Mouse (Mus musculus) limb, embryonic 14.5 days (tissue): ENCODE data around the gene Ccr4. TPM values are rescaled to one million over a fixed set of nuclear protein-coding genes. Genes with fewer than 3 reads are reported as not detected.

ENCODE experiments used
- ATAC-seq: fragments of 200-750 bp; cut with Nextera tagmentation; 2 replicates; pipeline ENCODE4 v1.8.0; 2017; ENCODE audit warnings: low read depth, moderate number of reproducible peaks, moderate TSS enrichment; ENCODE audit not compliant: low FRiP score
- DNase-seq: peaks from one replicate; pipeline ENCODE4 v3.0.0-alpha.2; 2015; ENCODE audit warnings: low spot score
- H3K27ac ChIP-seq: fragments of 300-500 bp; sonication (generic); replicated peaks from 2 replicates; pipeline ENCODE4 v1.5.1; 2014; ENCODE audit warnings: low read depth, mild to moderate bottlenecking, low read length, moderate library complexity, mixed read lengths
- H3K27me3 ChIP-seq: fragments of 300-500 bp; sonication (generic); 2 replicates; pipeline ENCODE4 v1.6.1; 2014; ENCODE audit warnings: low read length, mixed read lengths; ENCODE audit not compliant: control insufficient read depth, insufficient read depth
- H3K36me3 ChIP-seq: fragments of 300-500 bp; sonication (generic); 2 replicates; pipeline ENCODE4 v1.6.1; 2014; ENCODE audit warnings: mild to moderate bottlenecking, low read length, moderate library complexity, mixed read lengths; ENCODE audit not compliant: control insufficient read depth, insufficient read depth
- H3K4me1 ChIP-seq: fragments of 300-500 bp; sonication (generic); 2 replicates; pipeline ENCODE4 v1.6.1; 2014; ENCODE audit warnings: antibody characterized with exemption, low read length, mixed read lengths; ENCODE audit not compliant: control insufficient read depth, insufficient read depth
- H3K4me2 ChIP-seq: fragments of 300-500 bp; sonication (generic); replicated peaks from 2 replicates; pipeline ENCODE4 v1.6.1; 2014; ENCODE audit warnings: low read depth, mild to moderate bottlenecking, low read length, moderate library complexity; ENCODE audit not compliant: severe bottlenecking
- H3K4me3 ChIP-seq: fragments of 300-500 bp; sonication (generic); replicated peaks from 2 replicates; pipeline ENCODE4 v1.5.1; 2014; ENCODE audit warnings: low read length
- H3K9ac ChIP-seq: fragments of 300-500 bp; sonication (generic); 2 replicates; pipeline ENCODE4 v1.6.1; 2014; ENCODE audit warnings: mild to moderate bottlenecking, low read depth, low read length, moderate library complexity; ENCODE audit not compliant: severe bottlenecking
- H3K9me3 ChIP-seq: fragments of 300-500 bp; sonication (generic); 2 replicates; pipeline ENCODE4 v1.6.1; 2016; ENCODE audit warnings: low read length; ENCODE audit not compliant: control insufficient read depth
- POLR2A ChIP-seq: fragments of 200-500 bp; IDR thresholded peaks from 2 replicates; pipeline ENCODE4 v1.8.0; 2012; ENCODE audit warnings: inconsistent platforms, mild to moderate bottlenecking, moderate library complexity, borderline replicate concordance; ENCODE audit not compliant: insufficient read depth, insufficient read length; ENCODE audit errors: extremely low read depth
- WGBS: fragments of 180-500 bp; shearing (Covaris S2); extraction: QIAGEN DNeasy Blood & Tissue Kit; methylation state at CpG from one replicate; pipeline ENCODE4 v1.1.7; 2014; 5-methylcytosine and 5-hydroxymethylcytosine counted together
- polyA plus RNA-seq, 2 experiments: library from polyadenylated mRNA; depleted of rRNA in 1 of 2; stranded (reverse) in 1 of 2; unstranded in 1 of 2; fragments of >200 nt; fragmentation: Nextera tagmentation in 1 of 2; extraction: Ambion mirVana in 1 of 2; gene quantifications; 2 replicates each; pipeline versions ENCODE4 v1.2.1 to v1.2.3; 2012 to 2014

Ccr4 gene
- polyA plus RNA-seq (2012; rRNA removed) (1.2 and 2.5 TPM in 2 replicates), polyA plus RNA-seq (2014; fragmentation: Nextera tagmentation; extraction: Ambion mirVana) (1.2 and 2.7 TPM in 2 replicates)

GRCm38 (mm10) chr9:114504816-114505215 lies at the start of gene Ccr4:
TSS of gene Ccr4 (minus strand) at chr9:114504916.
- no peak within 1 kb of the TSS for H3K9ac ChIP-seq

GRCm38 (mm10) chr9:114553828-114554227 lies 49.1 kb upstream of the Ccr4 start:
- Histone ChIP-seq H3K36me3 (no peaks in the 10 kb centered on the region), H3K4me3 (no peak overlapping the region), H3K27me3 (no peaks in the 10 kb centered on the region), H3K4me1 (peaks cover 7% of the 10 kb centered on the region), H3K4me2 (no peak overlapping the region), H3K27ac (no peak overlapping the region), H3K9me3 (no peaks in the 10 kb centered on the region), H3K9ac (no peak overlapping the region)
- TF ChIP-seq POLR2A, result no peak
- ATAC-seq (no peak), DNase-seq (no peak)

More at GRCm38 (mm10) chr9:114504816-114505215, at the start of gene Ccr4:
- no peaks in the 10 kb centered on the region for H3K27me3 ChIP-seq
- no peak for TF ChIP-seq POLR2A
- DNase-seq (no peak), ATAC-seq (no peak)
- no peaks in the 10 kb centered on the region for H3K9me3 ChIP-seq
- no peaks in the 10 kb centered on the region for H3K4me1 ChIP-seq
- no peak within 1 kb of the TSS for H3K4me2 ChIP-seq
- no peak within 1 kb of the TSS for H3K4me3 ChIP-seq
- no peak within 1 kb of the TSS for H3K27ac ChIP-seq
- no peaks in the 10 kb centered on the region for H3K36me3 ChIP-seq
- WGBS, result 82% methylated on average over 9 of the region's 9 CpGs

- H3K9me3 ChIP-seq, result no peaks in the 10 kb centered on the region
- no peak overlapping the region for H3K9ac ChIP-seq
- DNase-seq, result no peak
- no peaks in the 10 kb centered on the region for H3K36me3 ChIP-seq
- no peaks in the 10 kb centered on the region for H3K27me3 ChIP-seq
- H3K4me3 ChIP-seq, result no peak overlapping the region
- H3K4me2 ChIP-seq, result no peak overlapping the region
- 40% methylated on average over 6 of the region's 6 CpGs for WGBS
- H3K27ac ChIP-seq, result no peak overlapping the region
- ATAC-seq, result no peak
- TF ChIP-seq POLR2A, result no peak
- H3K4me1 ChIP-seq, result peaks cover 13% of the 10 kb centered on the region
These were observed 45.3 kb upstream of the Ccr4 start for GRCm38 (mm10) chr9:114550033-114550432.

- DNase-seq (no peak), ATAC-seq (no peak)
- no peak for TF ChIP-seq POLR2A
- H3K4me3 ChIP-seq, result no peak overlapping the region
- no peak overlapping the region for H3K9ac ChIP-seq
- no peaks in the 10 kb centered on the region for H3K27me3 ChIP-seq
- no peaks in the 10 kb centered on the region for H3K36me3 ChIP-seq
- WGBS, result 35% methylated on average over 5 of the region's 5 CpGs
- peaks cover 15% of the 10 kb centered on the region for H3K4me1 ChIP-seq
- no peaks in the 10 kb centered on the region for H3K9me3 ChIP-seq
- H3K4me2 ChIP-seq, result no peak overlapping the region
- no peak overlapping the region for H3K27ac ChIP-seq
These were observed 44.4 kb upstream of the Ccr4 start for GRCm38 (mm10) chr9:114549117-114549516.

- H3K4me1 ChIP-seq, result peaks cover 19% of the 10 kb centered on the region
- no peak overlapping the region for H3K27ac ChIP-seq
- ATAC-seq (no peak), DNase-seq (no peak)
- no peaks in the 10 kb centered on the region for H3K27me3 ChIP-seq
- H3K36me3 ChIP-seq, result no peaks in the 10 kb centered on the region
- WGBS, result 44% methylated on average over 4 of the region's 4 CpGs
- no peak overlapping the region for H3K9ac ChIP-seq
- no peak overlapping the region for H3K4me3 ChIP-seq
- no peak for TF ChIP-seq POLR2A
- no peaks in the 10 kb centered on the region for H3K9me3 ChIP-seq
- no peak overlapping the region for H3K4me2 ChIP-seq
These were observed 43.8 kb upstream of the Ccr4 start for GRCm38 (mm10) chr9:114548496-114548895.

- H3K4me2 ChIP-seq, result no peak overlapping the region
- H3K4me3 ChIP-seq, result no peak overlapping the region
- no peak overlapping the region for H3K27ac ChIP-seq
- no peaks in the 10 kb centered on the region for H3K9me3 ChIP-seq
- no peak for ATAC-seq
- DNase-seq, result no peak
- 37% methylated on average over 6 of the region's 6 CpGs for WGBS
- peaks cover 19% of the 10 kb centered on the region for H3K4me1 ChIP-seq
- no peaks in the 10 kb centered on the region for H3K27me3 ChIP-seq
- H3K9ac ChIP-seq, result no peak overlapping the region
- H3K36me3 ChIP-seq, result no peaks in the 10 kb centered on the region
- no peak for TF ChIP-seq POLR2A
These were observed 42.9 kb upstream of the Ccr4 start for GRCm38 (mm10) chr9:114547643-114548077.
